Mouse (Mus musculus): ENCODE measurements around the gene Vmn2r83.
"Not testable (repeated sequence)": the region's sequence is repeated elsewhere in the genome, so short reads cannot be mapped to it uniquely, and the experiment has no call there.

DNA sequence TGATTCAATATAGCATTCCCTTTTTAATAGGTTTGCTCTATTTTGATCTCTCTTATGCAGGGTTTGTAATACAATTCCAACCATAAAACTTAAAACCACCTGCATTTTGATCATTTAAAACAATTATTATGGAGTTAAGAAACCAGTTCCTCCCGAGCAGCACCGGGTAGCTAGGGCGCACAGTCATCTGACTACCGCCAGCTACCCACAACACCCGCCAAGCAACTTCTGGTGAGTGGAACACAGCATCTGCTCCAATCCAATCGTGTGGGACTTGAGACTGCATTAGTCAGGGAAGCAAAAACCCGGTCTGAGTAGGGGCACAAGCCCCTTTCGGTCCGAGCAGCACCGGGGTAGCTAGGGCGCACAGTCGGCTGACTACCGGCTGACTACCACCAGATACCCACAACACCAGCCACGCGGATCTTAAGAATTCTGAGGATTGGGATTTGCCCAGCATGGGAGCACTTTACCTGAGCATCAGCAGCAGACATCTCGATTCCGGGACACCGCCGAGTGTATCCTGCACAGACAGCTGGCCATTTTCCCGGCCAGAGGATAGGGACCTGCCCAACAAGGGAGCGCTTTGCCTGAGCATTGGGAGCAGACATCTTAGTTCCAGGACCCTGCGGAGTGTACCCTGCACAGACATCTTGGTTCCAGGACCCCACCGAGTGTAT lies 33.2 kb upstream of the Vmn2r83 start:
- TF ChIP-seq EP300 (optimal IDR thresholded peaks at IDR 0.05); CTCF (IDR thresholded peaks at IDR 0.05; ENCODE audit: low read depth): not testable (repeated sequence)
